Mouse (Mus musculus): ENCODE measurements around the gene Brk1. TPM values are rescaled to one million over a fixed set of nuclear protein-coding genes. Genes with fewer than 3 reads are reported as not detected.

Brk1 gene
- polyA plus RNA-seq, 1 experiment from 2014 or later: 270 TPM

DNA sequence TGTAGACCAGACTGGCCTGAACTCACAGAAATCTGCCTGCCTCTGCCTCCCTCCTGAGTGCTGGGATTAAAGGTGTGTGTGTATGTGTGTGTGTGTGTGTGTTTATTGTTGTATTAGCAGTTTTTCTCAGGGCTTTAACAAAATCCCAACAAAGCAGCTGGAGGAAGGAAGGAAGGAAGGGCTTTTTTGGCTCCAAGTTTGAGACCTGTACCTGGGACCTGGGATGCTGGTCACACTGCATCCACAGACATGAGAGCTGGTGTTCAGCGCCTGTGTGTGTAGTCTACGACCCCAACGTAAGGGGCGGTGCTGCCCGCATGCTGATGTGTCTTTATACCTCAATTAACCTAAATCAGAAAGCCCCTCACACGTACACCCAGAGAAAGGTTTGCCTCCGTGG, 49.0 kb downstream of the Brk1 start:
- Histone ChIP-seq H3K9me3 (ENCODE audit: control insufficient read depth, low read length) (no peaks in the 10 kb centered on the region), H3K4me1 (ENCODE audit: control insufficient read depth, insufficient read depth, low read depth, low read length) (no peaks in the 10 kb centered on the region), H3K9ac (ENCODE audit: low read depth, low read length) (no peak overlapping the region), H3K27ac (ENCODE audit: low read depth, low read length) (no peak overlapping the region), H3K4me3 (ENCODE audit: low read length) (no peak overlapping the region), H3K27me3 (replicated peaks; ENCODE audit: control insufficient read depth, insufficient read depth, low read length) (no peaks in the 10 kb centered on the region), H3K36me3 (ENCODE audit: control insufficient read depth, insufficient read depth, low read length) (no peaks in the 10 kb centered on the region), H3K4me2 (ENCODE audit: low read length) (no peak overlapping the region)
- 92% methylated on average over 7 of the region's 7 CpGs for WGBS
- ATAC-seq: no peak

DNA sequence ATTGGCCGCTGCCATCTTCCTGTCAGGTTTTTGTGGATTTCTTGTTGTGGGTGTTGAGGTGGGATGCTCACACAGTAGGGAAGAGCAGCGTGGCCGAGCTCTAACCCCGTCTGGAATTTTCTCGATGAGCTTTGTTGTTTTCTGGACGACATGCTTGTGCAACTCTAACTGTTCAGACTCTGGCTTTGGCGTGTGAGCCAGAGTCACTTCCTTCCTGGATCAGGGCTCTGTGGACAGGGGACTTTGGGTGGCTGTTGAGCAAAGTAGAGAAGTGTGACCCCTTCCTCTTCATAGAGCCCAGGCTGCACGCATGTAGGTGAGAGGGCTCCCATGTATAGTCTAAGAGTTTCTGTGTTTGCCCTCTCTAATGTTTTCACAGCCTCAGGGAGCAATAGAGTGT, 49.5 kb downstream of the Brk1 start:
- no peak overlapping the region for H3K27ac ChIP-seq (ENCODE audit: low read depth, low read length)
- no peak overlapping the region for H3K4me2 ChIP-seq (ENCODE audit: low read length)
- no peaks in the 10 kb centered on the region for H3K27me3 ChIP-seq (replicated peaks; ENCODE audit: control insufficient read depth, insufficient read depth, low read length)
- ATAC-seq: no peak
- no peaks in the 10 kb centered on the region for H3K4me1 ChIP-seq (ENCODE audit: control insufficient read depth, insufficient read depth, low read depth, low read length)
- no peaks in the 10 kb centered on the region for H3K36me3 ChIP-seq (ENCODE audit: control insufficient read depth, insufficient read depth, low read length)
- 81% methylated on average over 8 of the region's 8 CpGs for WGBS
- no peak overlapping the region for H3K4me3 ChIP-seq (ENCODE audit: low read length)
- no peaks in the 10 kb centered on the region for H3K9me3 ChIP-seq (ENCODE audit: control insufficient read depth, low read length)
- H3K9ac ChIP-seq (ENCODE audit: low read depth, low read length): no peak overlapping the region

DNA sequence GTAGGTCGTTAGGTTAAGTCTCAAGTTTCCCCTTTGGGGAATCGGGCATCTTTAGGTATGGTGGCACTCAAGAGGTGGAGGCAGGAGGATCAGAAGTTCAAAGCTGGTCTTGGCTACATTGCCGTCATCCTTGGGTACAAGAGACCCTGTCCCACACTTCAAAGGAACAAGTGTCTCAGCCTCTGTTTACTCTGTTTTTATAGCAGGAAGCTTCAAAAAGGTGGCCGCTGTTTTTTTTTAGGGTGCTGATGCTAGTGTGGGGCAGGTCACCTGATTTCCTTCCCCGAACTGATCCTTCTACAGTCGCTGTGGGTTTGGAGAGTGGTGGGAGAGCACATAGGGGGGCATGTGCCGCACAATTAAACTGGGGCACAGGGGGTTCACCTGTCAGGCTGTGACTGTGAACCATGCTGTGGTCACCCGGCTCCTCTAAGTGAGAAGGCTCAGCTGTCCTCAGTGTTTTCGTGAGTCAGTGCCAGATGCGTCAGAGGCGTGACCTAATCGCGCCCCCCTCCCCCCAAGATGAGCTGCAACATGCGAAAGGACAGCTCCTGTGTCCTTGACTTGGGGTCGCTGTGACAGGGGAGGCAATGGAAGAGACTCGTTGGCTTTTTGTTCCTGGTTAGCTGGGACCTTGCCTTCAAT, 50.3 kb downstream of the Brk1 start:
- Histone ChIP-seq H3K4me2 (ENCODE audit: low read length) (no peak overlapping the region), H3K9me3 (ENCODE audit: control insufficient read depth, low read length) (no peaks in the 10 kb centered on the region), H3K4me3 (ENCODE audit: low read length) (no peak overlapping the region), H3K36me3 (ENCODE audit: control insufficient read depth, insufficient read depth, low read length) (no peaks in the 10 kb centered on the region), H3K9ac (ENCODE audit: low read depth, low read length) (no peak overlapping the region), H3K4me1 (ENCODE audit: control insufficient read depth, insufficient read depth, low read depth, low read length) (no peaks in the 10 kb centered on the region), H3K27me3 (replicated peaks; ENCODE audit: control insufficient read depth, insufficient read depth, low read length) (no peaks in the 10 kb centered on the region), H3K27ac (ENCODE audit: low read depth, low read length) (no peak overlapping the region)
- 84% methylated on average over 16 of the region's 16 CpGs for WGBS
- no peak for ATAC-seq

DNA sequence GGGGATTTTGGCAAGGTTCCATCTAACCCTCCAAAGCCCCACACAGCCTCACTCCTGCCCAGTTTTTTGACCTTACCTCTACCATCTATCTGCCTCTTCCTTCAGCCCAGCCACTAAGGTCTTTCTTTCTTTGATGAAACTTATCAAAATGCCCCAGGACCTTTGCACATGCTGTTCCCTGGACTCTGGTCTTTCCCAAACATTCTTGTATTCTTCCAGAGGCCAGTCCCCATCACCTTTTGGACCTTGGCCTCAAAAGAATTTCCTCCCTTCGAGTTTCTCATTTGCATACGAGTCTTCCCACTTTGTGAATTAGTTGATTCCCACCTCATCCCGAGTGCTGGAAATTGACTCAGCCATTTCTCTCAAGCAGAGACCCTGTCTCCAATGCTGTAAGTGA, 50.9 kb downstream of the Brk1 start:
- WGBS: 88% methylated on average over 3 of the region's 3 CpGs
- H3K4me2 ChIP-seq (ENCODE audit: low read length): no peak overlapping the region
- no peaks in the 10 kb centered on the region for H3K27me3 ChIP-seq (replicated peaks; ENCODE audit: control insufficient read depth, insufficient read depth, low read length)
- H3K4me3 ChIP-seq (ENCODE audit: low read length): no peak overlapping the region
- no peak overlapping the region for H3K27ac ChIP-seq (ENCODE audit: low read depth, low read length)
- no peak for ATAC-seq
- H3K9me3 ChIP-seq (ENCODE audit: control insufficient read depth, low read length): no peaks in the 10 kb centered on the region
- H3K36me3 ChIP-seq (ENCODE audit: control insufficient read depth, insufficient read depth, low read length): no peaks in the 10 kb centered on the region
- no peak overlapping the region for H3K9ac ChIP-seq (ENCODE audit: low read depth, low read length)
- no peaks in the 10 kb centered on the region for H3K4me1 ChIP-seq (ENCODE audit: control insufficient read depth, insufficient read depth, low read depth, low read length)

DNA sequence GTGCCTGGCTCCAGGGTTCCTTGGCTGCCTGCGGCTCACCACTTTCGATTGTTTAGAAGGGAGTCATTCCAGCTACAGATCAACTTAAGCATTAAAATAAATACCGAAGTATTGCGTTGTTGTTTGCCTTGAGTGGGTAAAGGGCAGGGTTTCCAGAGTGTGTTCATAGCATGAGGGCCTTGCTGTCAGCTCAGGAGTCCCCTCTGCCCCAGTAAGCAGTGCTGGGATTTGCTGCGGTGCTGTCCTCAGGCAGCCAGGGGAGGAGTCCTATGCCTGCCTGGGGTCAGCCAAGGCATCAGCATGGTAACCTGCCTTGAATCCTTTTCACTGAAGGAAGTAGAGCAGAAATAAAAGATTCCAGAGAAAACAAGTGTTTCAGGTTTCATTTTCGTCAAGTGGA, 52.3 kb downstream of the Brk1 start:
- Histone ChIP-seq H3K4me2 (ENCODE audit: low read length) (no peak overlapping the region), H3K9ac (ENCODE audit: low read depth, low read length) (no peak overlapping the region), H3K9me3 (ENCODE audit: control insufficient read depth, low read length) (no peaks in the 10 kb centered on the region), H3K27ac (ENCODE audit: low read depth, low read length) (no peak overlapping the region), H3K4me1 (ENCODE audit: control insufficient read depth, insufficient read depth, low read depth, low read length) (no peaks in the 10 kb centered on the region), H3K4me3 (ENCODE audit: low read length) (no peak overlapping the region), H3K27me3 (replicated peaks; ENCODE audit: control insufficient read depth, insufficient read depth, low read length) (no peaks in the 10 kb centered on the region), H3K36me3 (ENCODE audit: control insufficient read depth, insufficient read depth, low read length) (no peaks in the 10 kb centered on the region)
- no peak for ATAC-seq
- WGBS: 83% methylated on average over 6 of the region's 6 CpGs

DNA sequence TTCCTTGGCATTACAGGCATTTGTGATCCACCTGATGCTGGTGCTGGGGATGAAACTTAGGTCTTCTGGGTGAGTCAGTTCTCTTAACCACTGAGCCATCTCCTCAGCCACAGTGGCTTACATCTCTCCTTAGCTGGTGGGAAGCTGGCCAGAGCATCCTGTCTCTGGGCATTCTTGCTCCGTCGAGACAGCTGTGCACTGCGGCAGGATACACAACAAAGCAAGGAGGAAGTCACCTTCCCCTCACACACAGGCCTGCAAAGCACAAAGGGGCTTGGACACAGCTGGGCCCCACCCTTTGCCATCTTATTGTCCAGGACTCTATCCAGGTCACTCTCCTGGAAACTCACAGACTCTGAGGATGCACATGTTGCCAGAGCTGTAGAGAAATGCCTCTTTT, 53.7 kb downstream of the Brk1 start:
- Histone ChIP-seq H3K27me3 (replicated peaks; ENCODE audit: control insufficient read depth, insufficient read depth, low read length) (no peaks in the 10 kb centered on the region), H3K4me3 (ENCODE audit: low read length) (no peak overlapping the region), H3K9ac (ENCODE audit: low read depth, low read length) (no peak overlapping the region), H3K36me3 (ENCODE audit: control insufficient read depth, insufficient read depth, low read length) (no peaks in the 10 kb centered on the region), H3K4me1 (ENCODE audit: control insufficient read depth, insufficient read depth, low read depth, low read length) (no peaks in the 10 kb centered on the region), H3K9me3 (ENCODE audit: control insufficient read depth, low read length) (no peaks in the 10 kb centered on the region), H3K4me2 (ENCODE audit: low read length) (no peak overlapping the region), H3K27ac (ENCODE audit: low read depth, low read length) (no peak overlapping the region)
- WGBS: 62% methylated on average over 3 of the region's 3 CpGs
- ATAC-seq: no peak

DNA sequence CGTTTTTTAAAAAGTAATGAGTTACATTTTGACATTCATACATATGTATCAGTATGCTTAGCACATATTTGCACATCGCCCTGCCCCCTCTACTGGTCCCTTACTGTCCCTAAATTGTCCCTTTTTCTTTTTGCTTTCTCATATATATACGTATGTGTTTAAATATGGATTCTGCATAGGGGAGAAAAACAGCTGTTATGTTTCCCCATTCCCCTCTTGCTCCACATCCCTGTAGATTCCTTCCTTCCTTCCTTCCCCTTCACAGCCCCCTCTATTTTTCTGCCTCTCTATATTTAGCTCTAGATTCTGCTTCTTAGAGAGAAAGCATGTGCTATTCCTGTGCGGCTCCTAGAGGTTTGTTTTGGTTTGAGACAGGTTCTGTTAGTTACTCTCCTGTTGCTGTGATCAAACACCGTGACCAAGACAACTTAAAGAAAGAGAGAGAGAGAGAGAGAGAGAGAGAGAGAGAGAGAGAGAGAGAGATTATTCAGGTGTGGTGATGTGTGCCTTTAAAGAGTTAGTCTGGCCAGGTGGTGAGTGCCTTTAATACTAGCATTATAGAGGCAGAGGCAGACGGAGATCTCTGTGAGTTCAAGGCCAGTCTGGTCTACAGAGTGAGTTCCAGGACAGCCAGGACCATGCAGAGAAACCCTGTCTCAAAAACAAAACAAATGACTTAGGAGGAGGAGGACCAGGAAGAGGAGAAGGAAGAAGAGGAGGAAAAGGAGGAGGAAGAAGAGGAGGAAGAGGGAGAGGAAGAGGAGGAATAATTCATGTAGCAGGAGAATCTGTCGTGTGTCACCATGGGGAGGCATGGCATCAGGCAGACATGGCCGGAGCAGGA, 55.3 kb downstream of the Brk1 start:
- no peak for ATAC-seq
- 74% methylated on average over 8 of the region's 8 CpGs for WGBS
- Histone ChIP-seq H3K36me3 (ENCODE audit: control insufficient read depth, insufficient read depth, low read length) (no peaks in the 10 kb centered on the region), H3K27me3 (replicated peaks; ENCODE audit: control insufficient read depth, insufficient read depth, low read length) (no peaks in the 10 kb centered on the region), H3K4me2 (ENCODE audit: low read length) (no peak overlapping the region), H3K4me1 (ENCODE audit: control insufficient read depth, insufficient read depth, low read depth, low read length) (no peaks in the 10 kb centered on the region), H3K27ac (ENCODE audit: low read depth, low read length) (no peak overlapping the region), H3K4me3 (ENCODE audit: low read length) (no peak overlapping the region), H3K9me3 (ENCODE audit: control insufficient read depth, low read length) (no peaks in the 10 kb centered on the region), H3K9ac (ENCODE audit: low read depth, low read length) (no peak overlapping the region)

DNA sequence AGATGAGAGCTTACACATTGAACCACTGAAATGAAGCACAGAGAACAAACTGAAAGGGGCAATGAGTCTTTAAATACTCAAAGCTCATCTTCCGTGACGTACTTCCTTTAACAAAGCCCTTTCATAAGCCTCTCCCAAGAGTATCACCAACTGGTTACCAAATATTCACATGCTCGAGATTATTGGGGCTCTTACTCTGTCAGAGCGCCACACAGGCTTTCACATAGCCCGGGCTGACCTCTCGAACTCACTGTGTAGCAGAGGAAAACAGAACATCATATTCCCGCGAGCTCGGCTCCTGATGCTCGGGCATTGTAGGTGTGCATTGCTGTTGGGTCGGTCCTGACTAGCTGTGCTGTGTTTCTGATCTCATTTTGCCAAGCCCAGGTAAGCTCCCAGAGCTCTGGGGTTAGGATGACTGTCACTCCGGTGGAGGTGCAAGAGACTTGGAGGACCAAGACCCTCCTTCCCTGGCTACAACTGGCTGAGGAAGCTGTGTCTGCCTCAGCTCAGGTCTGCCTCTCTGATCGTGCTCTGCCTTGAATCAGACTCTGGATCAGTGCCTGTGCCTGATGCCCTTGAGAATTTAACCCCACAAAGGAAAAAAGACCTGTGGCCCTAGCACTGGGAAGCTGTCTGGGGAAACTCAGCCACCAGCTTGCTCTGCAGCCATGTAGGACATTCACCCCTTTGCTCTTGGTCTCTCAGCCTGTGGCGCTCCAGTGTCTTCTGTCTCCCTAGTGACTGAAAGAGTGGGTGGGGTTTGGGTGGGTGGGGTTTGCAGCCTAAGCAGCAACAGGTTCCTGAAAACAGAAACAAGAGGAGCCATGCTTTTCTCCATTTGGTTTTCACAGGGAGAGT, 56.1 kb downstream of the Brk1 start:
- no peaks in the 10 kb centered on the region for H3K4me1 ChIP-seq (ENCODE audit: control insufficient read depth, insufficient read depth, low read depth, low read length)
- H3K27me3 ChIP-seq (replicated peaks; ENCODE audit: control insufficient read depth, insufficient read depth, low read length): no peaks in the 10 kb centered on the region
- H3K36me3 ChIP-seq (ENCODE audit: control insufficient read depth, insufficient read depth, low read length): no peaks in the 10 kb centered on the region
- 70% methylated on average over 14 of the region's 14 CpGs for WGBS
- no peak overlapping the region for H3K4me3 ChIP-seq (ENCODE audit: low read length)
- no peak overlapping the region for H3K4me2 ChIP-seq (ENCODE audit: low read length)
- no peaks in the 10 kb centered on the region for H3K9me3 ChIP-seq (ENCODE audit: control insufficient read depth, low read length)
- no peak for ATAC-seq
- no peak overlapping the region for H3K27ac ChIP-seq (ENCODE audit: low read depth, low read length)
- no peak overlapping the region for H3K9ac ChIP-seq (ENCODE audit: low read depth, low read length)
